Mouse (Mus musculus) hindbrain, embryonic 10.5 days (tissue): Measurements from ENCODE around the gene Vegfa. TPM values are rescaled to one million over a fixed set of nuclear protein-coding genes. Genes with fewer than 3 reads are reported as not detected.
A peak's percentile ranks its signal among the peaks of the same experiment; 100 is the strongest.

Experiments
- DNase-seq: peaks from one replicate; pipeline ENCODE4 v3.0.0-alpha.2; 2017; ENCODE audit warnings: low spot score
- H3K27ac ChIP-seq: fragments of 300-500 bp; sonication (generic); 2 replicates; pipeline ENCODE4 v1.5.1; 2016; ENCODE audit warnings: mild to moderate bottlenecking, moderate library complexity
- H3K27me3 ChIP-seq: fragments of 300-500 bp; sonication (generic); 2 replicates; pipeline ENCODE4 v1.6.1; 2016; ENCODE audit warnings: mild to moderate bottlenecking; ENCODE audit not compliant: poor library complexity, insufficient read depth, severe bottlenecking
- H3K36me3 ChIP-seq: fragments of 300-500 bp; sonication (generic); 2 replicates; pipeline ENCODE4 v1.6.1; 2016; ENCODE audit warnings: mild to moderate bottlenecking, moderate library complexity
- H3K4me1 ChIP-seq: fragments of 300-500 bp; sonication (generic); replicated peaks from 2 replicates; pipeline ENCODE4 v1.6.1; 2016; ENCODE audit warnings: mild to moderate bottlenecking
- H3K4me3 ChIP-seq: fragments of 300-500 bp; sonication (generic); 2 replicates; pipeline ENCODE4 v1.5.1; 2016; ENCODE audit warnings: mild to moderate bottlenecking, moderate library complexity
- H3K9me3 ChIP-seq: fragments of 300-500 bp; sonication (generic); 2 replicates; pipeline ENCODE4 v1.6.1; 2016; ENCODE audit warnings: mild to moderate bottlenecking, moderate library complexity
- WGBS: fragments of 180-500 bp; shearing (Covaris S2); methylation state at CpG from one replicate; pipeline ENCODE4 v1.1.7; 2016; 5-methylcytosine and 5-hydroxymethylcytosine counted together
- polyA plus RNA-seq: library from polyadenylated mRNA; unstranded; fragments of >200 nt; fragmentation: Nextera tagmentation; extraction: Ambion mirVana; gene quantifications from 2 replicates; pipeline ENCODE4 v1.2.1, GENCODE M21; 2016

Vegfa gene
- polyA plus RNA-seq, result 2.0 TPM in 2 replicates

GRCm38 (mm10) chr17:46032257-46032991 lies at the start of gene Vegfa:
Gene Vegfa (minus strand): TSS chr17:46032369.
- peaks cover 14% of the 10 kb centered on the region; the same call in 1 of the 2 replicates for H3K36me3 ChIP-seq
- H3K27ac ChIP-seq, result peak within 1 kb of the TSS; percentile 97
- DNase-seq, result peak; percentile 92
- WGBS, result under 1% methylated on average over 40 of the region's 40 CpGs
- peaks cover 59% of the 10 kb centered on the region for H3K4me1 ChIP-seq
- H3K4me3 ChIP-seq, result peak within 1 kb of the TSS; percentile 83
- peaks cover 15% of the 10 kb centered on the region for H3K27me3 ChIP-seq
- no peaks in the 10 kb centered on the region for H3K9me3 ChIP-seq

- Histone ChIP-seq H3K36me3 (no peaks in the 10 kb centered on the region), H3K27me3 (0 out of 2 replicates have a peak, but pooled peaks cover 4% of the 10 kb centered on the region), H3K27ac (no peak overlapping the region), H3K9me3 (no peaks in the 10 kb centered on the region), H3K4me3 (no peak overlapping the region), H3K4me1 (peaks cover 35% of the 10 kb centered on the region)
- no peak for DNase-seq
- WGBS, result 63% methylated on average over 7 of the region's 7 CpGs
These were observed 49.5 kb upstream of the Vegfa start for GRCm38 (mm10) chr17:46081657-46082056.

- no peak overlapping the region for H3K27ac ChIP-seq
- no peaks in the 10 kb centered on the region for H3K36me3 ChIP-seq
- no peak for DNase-seq
- 0 out of 2 replicates have a peak, but pooled peaks cover 4% of the 10 kb centered on the region for H3K27me3 ChIP-seq
- peaks cover 31% of the 10 kb centered on the region for H3K4me1 ChIP-seq
- WGBS, result 56% methylated on average over 5 of the region's 5 CpGs
- no peak overlapping the region for H3K4me3 ChIP-seq
- H3K9me3 ChIP-seq, result no peaks in the 10 kb centered on the region
These were observed 48.9 kb upstream of the Vegfa start for GRCm38 (mm10) chr17:46081042-46081441.

- H3K4me3 ChIP-seq, result no peak overlapping the region
- peaks cover 31% of the 10 kb centered on the region for H3K4me1 ChIP-seq
- WGBS, result 36% methylated on average over 7 of the region's 7 CpGs
- H3K9me3 ChIP-seq, result no peaks in the 10 kb centered on the region
- peak overlapping the region; percentile 46; the same call in 1 of the 2 replicates for H3K27ac ChIP-seq
- H3K36me3 ChIP-seq, result no peaks in the 10 kb centered on the region
- 0 out of 2 replicates have a peak, but pooled peaks cover 4% of the 10 kb centered on the region for H3K27me3 ChIP-seq
- DNase-seq, result no peak
These were observed 48.2 kb upstream of the Vegfa start for GRCm38 (mm10) chr17:46080388-46080787.

- WGBS, result 82% methylated on average over 2 of the region's 2 CpGs
- H3K27me3 ChIP-seq, result peaks cover 3% of the 10 kb centered on the region; the same call in 1 of the 2 replicates
- no peaks in the 10 kb centered on the region for H3K9me3 ChIP-seq
- peaks cover 26% of the 10 kb centered on the region for H3K4me1 ChIP-seq
- H3K4me3 ChIP-seq, result no peak overlapping the region
- H3K27ac ChIP-seq, result no peak overlapping the region
- H3K36me3 ChIP-seq, result no peaks in the 10 kb centered on the region
- DNase-seq, result no peak
These were observed 46.9 kb upstream of the Vegfa start for GRCm38 (mm10) chr17:46079037-46079436.

GRCm38 (mm10) chr17:46077921-46078534 lies 45.9 kb upstream of the Vegfa start:
- no peak for DNase-seq
- 94% methylated on average over 12 of the region's 12 CpGs for WGBS
- Histone ChIP-seq H3K27ac (no peak overlapping the region), H3K36me3 (no peaks in the 10 kb centered on the region), H3K4me3 (no peak overlapping the region), H3K27me3 (no peaks in the 10 kb centered on the region; the same call in 1 of the 2 replicates), H3K9me3 (no peaks in the 10 kb centered on the region), H3K4me1 (peaks cover 30% of the 10 kb centered on the region)

GRCm38 (mm10) chr17:46076260-46076551 lies 44.0 kb upstream of the Vegfa start:
- H3K4me3 ChIP-seq, result no peak overlapping the region
- no peaks in the 10 kb centered on the region for H3K36me3 ChIP-seq
- no peak overlapping the region for H3K27ac ChIP-seq
- 88% methylated on average over 1 of the region's 1 CpGs for WGBS
- H3K9me3 ChIP-seq, result no peaks in the 10 kb centered on the region
- peaks cover 23% of the 10 kb centered on the region for H3K4me1 ChIP-seq
- H3K27me3 ChIP-seq, result no peaks in the 10 kb centered on the region; the same call in 1 of the 2 replicates
- DNase-seq, result no peak

GRCm38 (mm10) chr17:46075551-46076259 lies 43.5 kb upstream of the Vegfa start:
- H3K36me3 ChIP-seq, result no peaks in the 10 kb centered on the region
- 78% methylated on average over 5 of the region's 5 CpGs for WGBS

GRCm38 (mm10) chr17:46075116-46075485 lies 42.9 kb upstream of the Vegfa start:
- Histone ChIP-seq H3K27ac (no peak overlapping the region), H3K36me3 (no peaks in the 10 kb centered on the region), H3K4me1 (peaks cover 14% of the 10 kb centered on the region), H3K4me3 (no peak overlapping the region), H3K9me3 (no peaks in the 10 kb centered on the region), H3K27me3 (no peaks in the 10 kb centered on the region; the same call in 1 of the 2 replicates)
- WGBS, result 44% methylated on average over 3 of the region's 3 CpGs
- peak; percentile 20 for DNase-seq

More at GRCm38 (mm10) chr17:46075551-46076259, 43.5 kb upstream of the Vegfa start:
- H3K27me3 ChIP-seq, result no peaks in the 10 kb centered on the region; the same call in 1 of the 2 replicates
- peaks cover 18% of the 10 kb centered on the region for H3K4me1 ChIP-seq
- no peaks in the 10 kb centered on the region for H3K9me3 ChIP-seq
- no peak overlapping the region for H3K27ac ChIP-seq
- no peak overlapping the region for H3K4me3 ChIP-seq
- no peak for DNase-seq

GRCm38 (mm10) chr17:46074398-46075115 lies 42.4 kb upstream of the Vegfa start:
- Histone ChIP-seq H3K27me3 (no peaks in the 10 kb centered on the region; the same call in 1 of the 2 replicates), H3K27ac (no peak overlapping the region), H3K4me1 (peaks cover 16% of the 10 kb centered on the region; the same call in 1 of the 2 replicates), H3K36me3 (no peaks in the 10 kb centered on the region), H3K4me3 (no peak overlapping the region), H3K9me3 (no peaks in the 10 kb centered on the region)
- 80% methylated on average over 7 of the region's 7 CpGs for WGBS
- DNase-seq, result no peak

- no peak for DNase-seq
- H3K27ac ChIP-seq, result peak overlapping the region; percentile 17; the same call in 1 of the 2 replicates
- H3K4me3 ChIP-seq, result no peak overlapping the region
- H3K27me3 ChIP-seq, result no peaks in the 10 kb centered on the region; the same call in 1 of the 2 replicates
- H3K4me1 ChIP-seq, result peaks cover 17% of the 10 kb centered on the region; the same call in 1 of the 2 replicates
- WGBS, result 74% methylated on average over 23 of the region's 23 CpGs
- no peaks in the 10 kb centered on the region for H3K36me3 ChIP-seq
- H3K9me3 ChIP-seq, result no peaks in the 10 kb centered on the region
These were observed 41.6 kb upstream of the Vegfa start for GRCm38 (mm10) chr17:46073730-46074301.

GRCm38 (mm10) chr17:46071531-46071930 lies 39.4 kb upstream of the Vegfa start:
- WGBS, result 87% methylated on average over 3 of the region's 3 CpGs
- Histone ChIP-seq H3K4me1 (peaks cover 17% of the 10 kb centered on the region; the same call in 1 of the 2 replicates), H3K27ac (no peak overlapping the region), H3K27me3 (no peaks in the 10 kb centered on the region; the same call in 1 of the 2 replicates), H3K36me3 (no peaks in the 10 kb centered on the region), H3K9me3 (no peaks in the 10 kb centered on the region), H3K4me3 (no peak overlapping the region)
- DNase-seq, result no peak
